Mouse (Mus musculus): ENCODE measurements around the gene Mthfr.

The Mthfr gene

DNA sequence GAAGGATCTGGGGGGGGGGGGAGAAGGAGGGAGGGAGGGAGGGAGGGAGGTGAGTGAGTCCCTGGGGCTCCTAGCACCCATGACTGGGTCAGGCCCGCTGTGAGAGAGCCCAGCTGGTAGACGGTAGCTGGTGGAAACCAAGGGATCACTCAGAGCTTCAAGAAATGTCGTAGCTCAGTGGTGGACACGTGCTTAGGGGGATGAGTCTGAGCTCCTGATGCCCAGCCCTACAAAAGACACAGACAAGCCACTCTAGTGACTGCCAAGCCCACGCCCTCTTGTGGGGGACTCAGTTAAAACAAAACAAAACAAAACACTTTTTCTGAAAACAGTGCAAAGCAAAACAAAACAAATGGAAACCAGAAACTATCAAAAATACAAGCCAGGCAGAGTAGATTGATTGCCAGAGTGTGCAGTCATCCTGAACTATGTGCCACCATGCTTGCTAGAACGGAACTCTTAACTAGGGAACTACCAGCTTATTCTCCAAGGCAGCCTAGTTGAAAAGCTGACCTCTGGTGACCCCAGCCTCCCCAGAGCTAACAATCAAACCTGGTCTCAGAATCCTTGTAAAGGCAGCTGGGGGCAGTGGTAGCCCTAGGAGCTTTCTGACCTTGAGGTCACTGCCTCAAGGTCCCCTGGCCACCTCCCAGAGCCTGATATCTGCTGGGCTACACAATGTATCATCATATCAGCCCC is 27.0 kb downstream of the Mthfr start:
- peak in 1 of 2 experiments; percentile 40 for DNase-seq

- peak; percentile 74 to 79 for DNase-seq
Observed at GRCm38 (mm10) chr4:148066401-148066744, 27.5 kb downstream of the Mthfr start.

GRCm38 (mm10) chr4:148067346-148067745 is 28.5 kb downstream of the Mthfr start:
- DNase-seq = no peak

- DNase-seq = no peak
Observed at GRCm38 (mm10) chr4:148069602-148070218, 30.8 kb downstream of the Mthfr start.

GRCm38 (mm10) chr4:148071508-148071907 is 32.6 kb downstream of the Mthfr start:
- DNase-seq = peak; percentile 39 to 51

DNA sequence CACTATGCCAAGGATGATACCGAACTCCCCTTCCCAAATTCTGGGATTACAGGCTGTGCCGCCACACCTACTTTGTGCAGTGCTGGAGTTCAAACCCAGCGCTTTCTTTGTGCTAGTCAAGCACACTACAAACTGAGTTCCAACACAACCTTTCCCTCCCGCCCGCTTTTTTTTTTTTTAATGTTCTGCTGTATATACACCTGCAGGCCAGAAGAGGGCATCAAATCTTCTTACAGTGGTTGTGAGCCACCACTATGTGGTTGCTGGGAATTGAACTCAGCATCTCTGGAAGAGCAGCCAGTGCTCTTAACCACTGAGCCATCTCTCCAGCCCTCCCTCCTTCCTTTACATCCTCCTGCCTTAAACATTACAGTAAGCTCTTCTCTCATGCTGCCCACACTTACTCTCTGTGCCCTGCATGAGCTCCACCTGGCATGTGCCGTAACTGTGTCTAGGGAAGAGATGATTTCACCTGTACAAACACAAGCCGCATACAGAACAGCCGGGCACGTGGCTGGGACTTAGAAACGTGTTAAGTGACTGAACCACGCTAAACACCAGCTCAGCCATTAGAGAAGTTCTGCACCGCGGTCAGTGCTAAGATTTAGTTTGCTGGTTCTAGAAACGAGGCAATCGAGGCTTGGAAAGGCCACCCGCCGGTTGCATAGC is 35.8 kb downstream of the Mthfr start:
- DNase-seq = no peak

GRCm38 (mm10) chr4:148075259-148075658 is 36.4 kb downstream of the Mthfr start:
- peak; percentile 57 to 75 for DNase-seq

DNA sequence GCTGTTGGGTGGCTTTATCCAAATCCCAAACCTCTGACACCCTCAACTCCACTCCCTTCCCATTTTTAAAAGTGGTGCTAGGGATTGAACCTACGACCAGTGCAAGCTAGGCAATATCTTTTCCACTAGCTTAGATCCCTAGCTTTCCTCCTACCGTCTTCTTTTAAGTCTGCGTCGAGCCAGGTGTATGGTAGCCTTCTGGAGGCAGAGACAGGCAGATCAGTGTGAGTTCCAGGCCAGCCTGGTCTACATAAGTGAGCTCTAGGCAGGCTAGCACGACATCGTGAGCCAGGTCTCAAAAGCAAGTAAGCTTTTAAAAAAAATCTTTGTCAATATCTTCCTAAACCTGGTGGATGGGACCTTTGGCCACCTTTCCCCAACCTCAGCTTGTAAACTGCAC is 37.0 kb downstream of the Mthfr start:
- no peak for DNase-seq

- DNase-seq = no peak
Observed at GRCm38 (mm10) chr4:148079212-148079611, 40.3 kb downstream of the Mthfr start.

GRCm38 (mm10) chr4:148079944-148080596 is 41.2 kb downstream of the Mthfr start:
- peak; percentile 50 to 56 for DNase-seq

DNA sequence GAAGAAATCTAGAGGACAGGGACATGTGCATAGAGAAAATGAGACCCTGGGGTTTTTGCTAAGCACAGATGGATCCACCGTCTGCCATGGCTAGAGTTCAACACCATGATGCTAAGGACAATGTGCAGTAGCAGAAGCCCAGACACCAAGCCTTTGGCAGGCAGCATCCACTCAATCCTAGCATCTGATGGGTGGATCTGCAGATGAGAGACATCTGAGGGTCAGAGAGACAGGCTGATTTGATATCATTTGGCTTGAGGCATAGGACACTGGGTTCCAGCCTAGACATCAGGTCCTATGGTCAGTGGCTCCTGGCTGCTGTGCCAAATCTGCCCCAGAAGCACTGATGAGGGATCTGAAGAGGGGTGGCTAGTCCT is 41.7 kb downstream of the Mthfr start:
- DNase-seq = no peak

DNA sequence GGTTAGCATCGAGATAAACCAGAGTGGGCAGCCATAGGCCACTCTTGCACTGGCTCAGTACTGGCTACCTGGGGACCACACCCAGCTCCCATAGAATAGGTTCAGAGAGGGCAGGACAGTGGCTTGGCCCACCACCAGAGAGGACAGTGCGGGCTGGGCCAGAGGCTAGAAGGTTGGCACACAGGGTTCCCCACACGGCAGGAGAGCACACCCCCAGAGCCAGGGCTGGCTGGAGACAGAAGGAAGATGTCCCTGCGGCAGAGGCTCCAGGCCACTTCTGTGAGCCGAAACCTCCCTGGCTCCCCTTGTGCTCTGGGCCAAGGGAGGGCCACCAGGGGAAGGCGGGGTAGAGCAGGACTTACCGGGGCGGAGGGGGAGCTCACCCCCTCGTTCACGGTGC is 42.3 kb downstream of the Mthfr start:
- no peak for DNase-seq

DNA sequence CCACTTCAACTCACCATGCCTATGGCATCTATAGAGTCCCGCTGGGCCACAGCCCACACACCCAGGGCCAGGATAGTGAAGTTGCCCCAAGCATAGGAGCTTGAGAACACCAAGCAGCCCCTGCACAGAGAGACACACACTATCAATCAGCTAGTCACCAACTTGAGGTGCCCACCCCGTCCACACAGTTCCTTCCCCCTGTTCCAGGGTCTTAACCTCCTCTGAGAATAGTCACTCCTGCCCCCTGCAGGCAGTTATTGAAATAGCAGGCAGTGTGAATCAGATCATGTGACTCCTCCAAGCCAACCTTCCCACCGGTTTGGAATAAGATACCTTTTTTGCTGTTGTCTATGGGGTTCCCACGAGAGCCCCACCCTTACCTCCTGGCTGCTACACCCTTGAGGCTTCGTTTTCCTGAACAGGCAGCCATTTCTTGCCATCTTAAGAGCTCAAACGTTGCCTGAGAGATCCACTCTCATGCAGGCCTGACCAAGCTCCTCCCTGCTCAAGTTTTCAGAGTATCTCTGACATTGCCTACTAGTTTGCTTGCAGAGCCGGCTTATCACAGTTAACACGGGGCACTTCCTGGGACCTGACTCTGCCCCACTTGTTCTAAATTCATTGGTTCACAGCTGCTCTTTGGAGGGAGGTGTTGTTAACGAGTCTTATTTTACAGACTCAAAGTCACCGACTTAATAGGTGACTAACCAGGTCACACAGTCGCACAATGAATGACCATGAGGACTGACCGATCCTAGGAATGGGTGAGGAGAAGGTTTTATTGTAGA is 43.6 kb downstream of the Mthfr start:
- DNase-seq = peak in 1 of 2 experiments; percentile 72

DNA sequence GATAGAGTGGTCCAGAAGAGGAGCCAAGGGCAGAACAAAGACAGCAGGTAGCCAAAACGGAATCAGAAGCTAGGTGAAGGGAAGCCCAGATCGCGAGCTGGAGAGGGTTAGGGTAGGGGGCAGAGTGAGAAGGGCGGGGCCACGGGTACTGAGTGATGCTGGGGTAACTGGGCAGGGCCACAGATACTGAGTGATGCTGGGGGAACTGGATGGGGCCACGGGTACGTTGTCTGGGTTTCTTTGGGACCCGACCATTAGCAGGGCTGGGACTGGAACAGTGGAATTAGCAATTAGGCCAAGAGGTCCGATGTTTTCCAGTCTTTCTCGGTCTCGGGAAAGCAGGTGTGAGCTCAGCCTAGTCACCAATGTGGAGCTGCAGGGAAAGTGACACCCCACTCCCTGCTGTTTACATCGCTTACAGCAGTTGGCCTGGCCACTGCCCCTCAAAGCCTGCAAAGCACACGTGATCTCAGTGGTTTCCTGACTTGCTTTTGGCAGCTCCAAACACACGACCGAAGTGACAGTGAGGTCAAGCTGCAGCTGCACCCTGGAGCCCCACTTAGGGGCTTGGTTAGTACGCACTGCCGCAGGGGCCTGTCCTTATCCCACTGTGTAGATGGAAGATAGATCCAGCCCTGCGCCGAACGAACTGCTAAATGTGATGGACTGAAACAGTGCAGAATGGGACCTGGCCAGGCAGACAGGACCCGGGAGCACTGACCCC is 44.5 kb downstream of the Mthfr start:
- peak; percentile 44 to 59 for DNase-seq

GRCm38 (mm10) chr4:148084261-148084714 is 45.4 kb downstream of the Mthfr start:
- peak; percentile 52 to 58 for DNase-seq

- peak; percentile 45 to 53 for DNase-seq
Observed at GRCm38 (mm10) chr4:148085131-148085906, 46.4 kb downstream of the Mthfr start.

GRCm38 (mm10) chr4:148085907-148086305 is 47.0 kb downstream of the Mthfr start:
- DNase-seq = no peak

DNA sequence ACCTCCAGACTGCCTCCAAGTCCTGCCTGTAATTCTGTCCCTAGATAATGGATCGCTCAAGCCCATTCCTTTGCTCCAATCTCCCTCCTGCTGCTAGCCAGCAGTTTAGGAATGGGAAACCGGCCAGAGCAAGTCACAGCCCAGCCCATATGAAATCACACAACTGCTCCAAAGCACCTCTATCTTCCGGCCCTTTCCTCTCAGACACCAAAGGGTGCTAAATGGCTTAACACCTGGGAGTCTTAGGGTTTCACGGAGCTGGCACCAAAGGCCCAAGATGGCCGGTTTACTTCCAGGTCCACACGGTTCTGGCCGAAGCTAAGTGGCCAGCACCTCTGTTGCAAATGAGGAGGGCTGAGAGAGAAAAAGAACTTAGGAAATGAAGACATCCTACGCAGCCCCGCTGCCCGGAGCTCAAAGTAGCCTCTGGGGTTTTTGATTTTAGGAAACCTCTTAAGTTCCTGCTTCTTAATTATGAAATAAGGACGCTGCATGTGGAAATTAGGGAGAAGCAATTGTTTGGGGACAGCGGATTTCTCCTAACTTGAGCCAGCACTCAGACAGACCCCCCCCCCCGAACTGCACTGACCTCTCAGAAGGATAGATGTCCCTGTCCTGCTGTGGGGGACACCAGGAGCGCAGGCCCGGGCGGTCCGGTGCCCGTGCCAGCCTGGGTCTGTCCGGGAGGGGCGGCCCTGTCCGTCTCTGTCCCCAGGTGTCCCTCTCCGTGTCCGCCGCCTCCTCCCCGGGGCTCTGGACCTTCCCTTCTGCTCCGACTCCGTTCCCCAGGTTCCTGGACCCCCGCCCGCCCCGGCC is 48.4 kb downstream of the Mthfr start:
- peak; percentile 50 to 71 for DNase-seq

GRCm38 (mm10) chr4:148087907-148088527 is 49.1 kb downstream of the Mthfr start, which contains the start of gene Agtrap:
Gene Agtrap, minus strand, starts transcription at chr4:148088031.
- peak; percentile 95 to 97 for DNase-seq

DNA sequence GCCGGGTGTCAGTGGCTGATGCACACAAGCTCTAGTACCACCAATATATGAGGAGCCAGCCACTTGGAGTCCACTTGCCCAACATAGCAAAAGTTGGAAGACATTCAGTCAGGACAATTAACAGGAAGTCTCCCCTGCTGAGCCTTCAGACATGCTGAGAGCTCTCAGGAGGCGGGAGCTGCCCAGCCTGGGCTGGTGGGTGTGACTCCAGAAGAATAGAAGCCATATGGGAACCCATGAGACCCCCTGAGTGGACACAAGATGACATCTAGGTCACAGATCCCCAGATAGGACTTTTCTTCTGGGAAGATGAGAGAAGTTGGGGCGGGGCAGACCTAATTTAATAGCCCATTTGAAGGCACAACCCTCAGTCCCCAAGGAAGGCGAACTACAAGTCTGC is 50.3 kb downstream of the Mthfr start:
- DNase-seq = no peak

All from kidney, adult 8-10 months (tissue).